Mouse (Mus musculus): ENCODE measurements around the gene Pde3b.
"Not testable (repeated sequence)": the region's sequence is repeated elsewhere in the genome, so short reads cannot be mapped to it uniquely, and the experiment has no call there.

Pde3b gene

DNA sequence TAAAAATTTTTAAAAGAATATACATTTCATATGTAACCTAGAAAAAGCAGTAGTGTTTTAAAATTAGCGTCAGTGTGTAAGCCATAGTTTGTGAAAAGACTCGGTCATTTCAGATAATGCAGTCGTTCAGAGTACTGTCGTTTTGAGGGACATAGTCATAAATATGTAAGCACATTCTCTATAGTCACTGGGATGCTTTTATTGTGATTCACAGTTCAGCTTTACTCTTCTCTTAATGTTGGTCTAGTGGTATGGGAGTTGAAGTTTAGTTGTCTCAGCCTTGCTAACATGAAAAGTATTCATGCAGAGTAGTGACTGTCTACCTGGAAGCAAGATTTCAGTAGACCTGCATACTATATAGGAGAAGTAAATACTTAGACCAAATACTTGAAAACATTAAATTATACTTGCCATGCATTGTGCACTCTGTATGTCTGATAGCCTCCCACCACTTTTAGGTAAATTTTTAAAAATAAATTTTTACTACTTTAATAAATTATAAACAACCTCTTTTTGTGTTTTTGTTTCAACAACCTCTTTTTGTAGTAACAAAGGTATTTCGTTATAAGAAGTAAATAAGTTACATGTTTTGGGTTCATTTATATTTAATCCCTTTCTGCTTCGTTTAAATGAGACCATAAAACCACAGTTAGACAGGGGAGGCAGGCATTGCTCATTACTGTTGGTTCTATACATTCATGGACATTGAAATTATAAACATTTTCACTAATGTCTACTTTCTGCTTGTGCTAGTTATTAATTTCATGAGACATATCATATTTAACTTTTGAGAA is 65.3 kb downstream of the Pde3b start:
- DNase-seq, result no peak

GRCm38 (mm10) chr7:114481008-114481407 is 65.9 kb downstream of the Pde3b start:
- no peak for DNase-seq

- no peak for DNase-seq
Measured at GRCm38 (mm10) chr7:114481429-114481931, 66.4 kb downstream of the Pde3b start.

DNA sequence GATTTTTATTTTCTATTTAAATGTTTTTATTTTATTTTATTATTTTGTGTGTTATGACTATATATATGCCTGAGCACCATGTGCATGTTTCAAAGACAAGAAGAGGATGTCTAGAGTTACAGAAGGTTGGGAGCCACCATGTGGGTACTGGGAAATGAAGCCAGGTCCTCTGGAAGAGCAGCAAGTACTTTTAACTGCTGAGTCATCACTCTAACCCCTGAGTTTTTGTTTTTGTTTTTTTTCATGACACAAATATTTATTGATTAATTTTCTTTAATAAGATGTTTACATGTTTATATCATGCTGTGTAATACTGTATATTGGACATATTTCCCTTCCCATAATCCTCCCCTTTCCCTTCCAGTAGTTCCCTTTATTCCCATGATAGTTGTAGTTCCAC is 77.5 kb downstream of the Pde3b start:
- no peak for DNase-seq

- DNase-seq, result no peak
Measured at GRCm38 (mm10) chr7:114494033-114494432, 79.0 kb downstream of the Pde3b start.

DNA sequence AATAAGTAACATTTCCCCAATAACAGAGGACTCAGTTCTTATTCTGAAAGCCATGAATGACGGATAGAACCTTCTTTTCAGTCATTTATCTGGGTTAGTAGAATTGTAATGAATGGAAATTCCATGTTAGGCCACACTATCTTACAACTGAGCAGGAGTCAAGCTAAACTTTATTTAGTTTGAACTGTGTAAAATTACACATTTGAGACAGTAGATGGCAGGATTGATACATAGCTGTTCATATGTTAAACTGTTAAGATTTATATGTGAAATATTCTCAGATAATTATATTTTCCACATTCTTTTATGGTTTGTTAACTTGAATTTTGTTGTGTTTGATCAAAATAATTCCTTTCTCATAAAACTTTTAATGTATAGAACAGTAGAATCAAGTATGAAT is 84.2 kb downstream of the Pde3b start:
- DNase-seq, result no peak

DNA sequence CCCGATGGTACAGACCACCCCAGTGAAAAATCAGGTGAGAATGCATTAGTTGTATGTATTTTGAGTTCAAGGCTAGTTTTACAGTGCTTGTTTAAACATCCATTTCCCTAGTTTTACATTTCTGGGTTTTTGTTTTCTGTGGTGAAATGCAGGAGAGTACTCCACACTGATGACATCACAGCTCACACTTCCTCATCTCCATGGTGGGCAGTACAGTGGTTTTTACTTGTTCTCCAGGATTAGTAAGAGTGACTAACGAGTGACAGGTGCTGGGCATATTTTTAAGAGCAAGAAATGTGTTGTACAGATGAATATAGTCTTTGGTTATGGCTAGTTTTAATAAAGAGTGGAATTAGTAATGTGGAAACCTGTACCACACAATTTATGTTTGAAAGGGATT is 93.8 kb downstream of the Pde3b start:
- no peak for DNase-seq

GRCm38 (mm10) chr7:114520122-114520521 is 105.0 kb downstream of the Pde3b start:
- DNase-seq, result no peak

GRCm38 (mm10) chr7:114526245-114526644 is 111.2 kb downstream of the Pde3b start:
- no peak for DNase-seq

DNA sequence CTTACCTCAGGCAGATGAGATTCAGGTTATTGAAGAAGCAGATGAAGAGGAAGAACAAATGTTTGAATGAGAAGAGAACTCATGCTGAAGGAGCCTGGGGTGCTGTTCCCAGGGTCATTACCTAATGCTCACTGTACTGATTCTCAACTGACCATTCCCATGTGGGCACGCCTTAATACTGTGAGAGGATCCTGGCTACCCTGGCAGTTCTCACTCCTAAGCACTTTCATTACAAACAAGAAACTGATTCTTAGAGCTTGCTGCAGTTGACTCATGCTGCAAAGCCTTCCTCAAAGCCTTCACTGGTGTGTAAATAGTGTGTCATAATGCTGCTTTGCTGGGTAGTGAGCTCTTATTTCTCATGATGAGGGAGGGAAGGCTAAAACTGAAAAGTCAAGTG is 121.1 kb downstream of the Pde3b start:
- no peak for DNase-seq

DNA sequence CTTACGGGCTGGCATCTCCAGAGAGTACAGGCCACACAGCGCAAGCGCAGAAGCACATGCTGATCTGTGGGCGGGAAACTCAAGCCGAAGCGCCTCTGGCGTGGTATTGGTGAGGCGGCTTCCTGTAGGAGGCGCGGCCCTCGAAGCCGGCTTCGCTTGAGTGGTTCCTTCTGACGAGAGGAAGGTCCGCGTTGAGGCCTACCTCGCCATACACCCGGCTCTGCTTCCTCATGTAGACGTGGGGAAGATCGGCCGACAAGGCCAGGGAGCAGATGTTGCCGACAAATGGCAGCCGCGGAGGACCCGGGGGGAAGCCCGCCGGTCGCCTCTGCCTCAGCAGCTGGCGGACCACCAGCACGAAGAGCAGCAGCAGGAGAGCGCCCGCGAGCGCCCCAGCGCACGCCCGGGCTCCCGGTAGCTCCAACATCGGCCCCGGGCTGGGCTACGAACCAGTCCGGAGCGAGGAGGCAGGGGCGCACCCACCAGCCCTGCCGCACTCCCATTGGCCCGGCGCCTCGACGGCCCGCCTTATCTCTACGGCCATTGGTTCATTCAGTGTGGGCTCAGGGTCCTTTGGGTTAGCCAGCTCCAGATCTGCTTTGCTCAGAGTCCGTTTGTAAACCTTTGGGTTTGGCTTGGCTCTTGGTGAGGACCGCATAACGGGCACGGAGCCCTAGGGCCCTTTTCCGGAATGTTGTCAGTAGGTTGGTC is 147.6 kb downstream of the Pde3b start, which contains the start of gene Cyp2r1:
Gene Cyp2r1 (minus strand): TSS at position 442 of the 711 bp plus-strand sequence.
- DNase-seq, result peak; percentile 81

GRCm38 (mm10) chr7:114573866-114574265 is 158.8 kb downstream of the Pde3b start:
- DNase-seq, result not testable (repeated sequence)

GRCm38 (mm10) chr7:114576931-114577330 is 161.8 kb downstream of the Pde3b start:
- DNase-seq, result no peak

- no peak for DNase-seq
Measured at GRCm38 (mm10) chr7:114577665-114578064, 162.6 kb downstream of the Pde3b start.

GRCm38 (mm10) chr7:114580426-114580825 is 165.3 kb downstream of the Pde3b start:
- peak; percentile 77 for DNase-seq

- DNase-seq, result no peak
Measured at GRCm38 (mm10) chr7:114581200-114581599, 166.1 kb downstream of the Pde3b start.

GRCm38 (mm10) chr7:114582441-114582840 is 167.4 kb downstream of the Pde3b start:
- no peak for DNase-seq

All from right cerebral cortex, postnatal 4 days (tissue).